Mouse (Mus musculus): ENCODE measurements around the gene Gdf7.

GRCm38 (mm10) chr12:8300521-8300920 lies 1.2 kb downstream of the Gdf7 start:
- TF ChIP-seq POLR2A (IDR thresholded peaks at IDR 0.05; ENCODE audit: borderline replicate concordance, extremely low read depth, insufficient read depth, insufficient read length, poor library complexity, severe bottlenecking) (no peak), CTCF (IDR thresholded peaks at IDR 0.05; ENCODE audit: borderline replicate concordance, extremely low read depth, insufficient read depth, insufficient read length) (no peak)
